Mouse (Mus musculus) cerebellum, adult 2 months (tissue): ENCODE results near the gene Csf3.

Experiments used
- CTCF ChIP-seq: fragments of 200-500 bp; IDR thresholded peaks from 2 replicates; pipeline ENCODE4 v1.5.1; 2011; ENCODE audit warnings: low read depth, mild to moderate bottlenecking, control low read depth, low read length, moderate library complexity, borderline replicate concordance; ENCODE audit not compliant: insufficient read depth
- POLR2A ChIP-seq: fragments of 200-500 bp; IDR thresholded peaks from 2 replicates; pipeline ENCODE4 v1.6.1; 2011; ENCODE audit warnings: low read length, control low read depth, borderline replicate concordance; ENCODE audit not compliant: insufficient read depth

GRCm38 (mm10) chr11:98740393-98741050 is 39.5 kb downstream of the Csf3 start, which contains the start of gene Thra:
- TF ChIP-seq CTCF (no peak), POLR2A (peak; percentile 11; the same call in 1 of the 2 replicates)
